In the genomic region with DNA sequence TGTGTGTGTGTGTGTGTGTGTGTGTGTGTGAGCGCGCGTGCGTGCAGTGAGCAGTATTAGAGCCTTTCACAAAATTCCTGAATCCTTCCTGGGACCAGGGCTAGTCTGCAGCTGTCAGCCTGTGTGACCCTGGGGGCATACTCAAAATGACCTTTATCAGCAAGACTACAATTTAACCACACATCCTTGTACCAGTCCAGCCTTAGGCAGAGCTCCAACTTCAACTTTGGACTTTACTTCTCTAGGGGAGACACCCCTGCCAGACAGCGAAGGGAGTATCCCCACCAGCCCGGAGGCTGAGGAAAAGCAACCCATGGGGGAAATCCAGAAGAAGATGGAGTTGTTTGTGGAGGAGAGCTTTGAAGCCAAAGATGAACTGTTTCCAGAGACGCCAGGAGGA, we compare ENCODE assay signal across 20 mouse cellular contexts. TPM values are rescaled to one million over a fixed set of nuclear protein-coding genes. Genes with fewer than 3 reads are reported as not detected.
DNase-seq lines count a peak whose midpoint lies in the region; ATAC-seq and TF ChIP-seq lines count a peak whose summit lies in the region.
"Had no signal": no experiment of that assay in that cellular context is flagged by ENCODE, and none has a peak within 500 bp of the region (broad histone marks: within the 10 kb centered on the region; RNA-seq: fewer than 3 reads in every experiment).

No protein-coding gene starts in this region.

- TF ChIP-seq POLR2A in kidney, adult 2 months (IDR thresholded peaks at IDR 0.05; ENCODE audit: low read depth, low read length) = no peak

- H3K9ac ChIP-seq in midbrain, embryonic 11.5 days (ENCODE audit: low read length) = no peak overlapping the region
- H3K9ac ChIP-seq in midbrain, embryonic 13.5 days (replicated peaks) = no peak overlapping the region
- H3K9ac ChIP-seq: embryonic facial prominence, embryonic 12.5 days; forebrain, embryonic 15.5 days; hindbrain, embryonic 12.5 days had no signal

- ATAC-seq in midbrain, embryonic 11.5 days (ENCODE audit: low FRiP score) = no peak
- ATAC-seq in midbrain, embryonic 13.5 days = no peak
- ATAC-seq: forebrain, embryonic 15.5 days had no signal

- TF ChIP-seq CTCF in kidney, adult 2 months (conservative IDR thresholded peaks at IDR 0.05; ENCODE audit: insufficient read depth, insufficient read length, low read depth, low read length) = no peak

- H3K36me3 ChIP-seq in kidney, adult 2 months (ENCODE audit: control insufficient read depth, insufficient read depth, low read length) = no peaks in the 10 kb centered on the region
- no peaks in the 10 kb centered on the region for H3K36me3 ChIP-seq in midbrain, embryonic 11.5 days (ENCODE audit: control insufficient read depth, insufficient read depth, low read length)
- H3K36me3 ChIP-seq in midbrain, embryonic 13.5 days = peaks cover 7% of the 10 kb centered on the region
- peaks cover 5% of the 10 kb centered on the region for H3K36me3 ChIP-seq in embryonic facial prominence, embryonic 10.5 days (replicated peaks)
- H3K36me3 ChIP-seq: forebrain, embryonic 15.5 days; hindbrain, embryonic 12.5 days had no signal

- no peak overlapping the region for H3K4me2 ChIP-seq in midbrain, embryonic 11.5 days
- no peak overlapping the region for H3K4me2 ChIP-seq in midbrain, embryonic 13.5 days (replicated peaks)
- H3K4me2 ChIP-seq: embryonic facial prominence, embryonic 12.5 days; forebrain, embryonic 15.5 days; hindbrain, embryonic 12.5 days had no signal

- no peaks in the 10 kb centered on the region for H3K27me3 ChIP-seq in kidney, adult 2 months (replicated peaks; ENCODE audit: control insufficient read depth, insufficient read depth, low read length)
- H3K27me3 ChIP-seq in midbrain, embryonic 11.5 days (ENCODE audit: control insufficient read depth, insufficient read depth, low read length) = no peaks in the 10 kb centered on the region
- H3K27me3 ChIP-seq in midbrain, embryonic 13.5 days = no peaks in the 10 kb centered on the region
- 0 out of 2 replicates have a peak, but pooled peaks cover under 1% of the 10 kb centered on the region for H3K27me3 ChIP-seq in embryonic facial prominence, embryonic 10.5 days (replicated peaks; ENCODE audit: low read depth, poor library complexity, severe bottlenecking)
- H3K27me3 ChIP-seq: embryonic facial prominence, embryonic 12.5 days; forebrain, embryonic 15.5 days; hindbrain, embryonic 12.5 days had no signal

- no peaks in the 10 kb centered on the region for H3K4me1 ChIP-seq in kidney, adult 2 months (ENCODE audit: control insufficient read depth, insufficient read depth, low read length)
- H3K4me1 ChIP-seq in midbrain, embryonic 11.5 days (ENCODE audit: control insufficient read depth, insufficient read depth, low read length) = peaks cover 5% of the 10 kb centered on the region
- H3K4me1 ChIP-seq in midbrain, embryonic 13.5 days (replicated peaks) = peaks cover 10% of the 10 kb centered on the region
- peaks cover 17% of the 10 kb centered on the region for H3K4me1 ChIP-seq in embryonic facial prominence, embryonic 10.5 days
- H3K4me1 ChIP-seq: embryonic facial prominence, embryonic 12.5 days; forebrain, embryonic 15.5 days had no signal

- no peak overlapping the region for H3K4me3 ChIP-seq in kidney, adult 2 months (ENCODE audit: insufficient read depth, low read depth, low read length)
- H3K4me3 ChIP-seq in midbrain, embryonic 11.5 days (ENCODE audit: low read depth, low read length) = no peak overlapping the region
- no peak overlapping the region for H3K4me3 ChIP-seq in midbrain, embryonic 13.5 days (replicated peaks)
- H3K4me3 ChIP-seq in embryonic facial prominence, embryonic 10.5 days = no peak overlapping the region
- H3K4me3 ChIP-seq: embryonic facial prominence, embryonic 12.5 days; forebrain, embryonic 15.5 days; hindbrain, embryonic 12.5 days had no signal

- H3K27ac ChIP-seq in kidney, adult 2 months (ENCODE audit: insufficient read depth, low read depth, low read length) = no peak overlapping the region
- no peak overlapping the region for H3K27ac ChIP-seq in midbrain, embryonic 11.5 days (ENCODE audit: low read depth, low read length)
- H3K27ac ChIP-seq in midbrain, embryonic 13.5 days = no peak overlapping the region
- no peak overlapping the region for H3K27ac ChIP-seq in embryonic facial prominence, embryonic 10.5 days (replicated peaks)
- H3K27ac ChIP-seq: embryonic facial prominence, embryonic 12.5 days; forebrain, embryonic 15.5 days; hindbrain, embryonic 12.5 days had no signal

- DNase-seq in kidney, adult 2 months = peak; percentile 80
- DNase-seq in kidney, postnatal 10 days = no peak
- DNase-seq in midbrain, embryonic 11.5 days (ENCODE audit: low spot score, missing footprints) = peak; percentile 12
- peak; percentile 52 to 58 for DNase-seq in kidney, postnatal 25 days
- no peak for DNase-seq in embryonic facial prominence, embryonic 10.5 days (ENCODE audit: low spot score)
- DNase-seq in right cerebral cortex, postnatal 10 days (ENCODE audit: low spot score in 2 of 2) = no peak
- DNase-seq: adrenal gland, adult 2 months; adrenal gland, postnatal 25 days; cerebellum, adult 2 months; cerebellum, postnatal 10 days; gastrocnemius, postnatal 36 days; heart, adult 11 months; heart, postnatal 10 days; heart, postnatal 4 days had no signal

- H3K9me3 ChIP-seq in midbrain, embryonic 11.5 days (ENCODE audit: control insufficient read depth, low read length) = no peaks in the 10 kb centered on the region
- no peaks in the 10 kb centered on the region for H3K9me3 ChIP-seq in midbrain, embryonic 13.5 days
- H3K9me3 ChIP-seq in embryonic facial prominence, embryonic 10.5 days = no peaks in the 10 kb centered on the region
- H3K9me3 ChIP-seq: embryonic facial prominence, embryonic 12.5 days; forebrain, embryonic 15.5 days; hindbrain, embryonic 12.5 days had no signal

- WGBS in kidney, adult 2 months = 61% methylated on average over 7 of the region's 7 CpGs
- WGBS in midbrain, embryonic 11.5 days = 89% methylated on average over 7 of the region's 7 CpGs
- WGBS in midbrain, embryonic 13.5 days = 93% methylated on average over 7 of the region's 7 CpGs
- WGBS in embryonic facial prominence, embryonic 10.5 days = 90% methylated on average over 7 of the region's 7 CpGs

RNA-seq across cellular contexts. Expression of gene Taf1c, which starts 13.6 kb away (rescaled TPM):
- 10.2 and 12.8 TPM in 2 replicates for polyA plus RNA-seq in kidney, adult 2 months (2012; rRNA removed)
- polyA plus RNA-seq in midbrain, embryonic 11.5 days (2014; fragmentation: Nextera tagmentation; extraction: Ambion mirVana) = 11.1 and 13.4 TPM in 2 replicates
- polyA plus RNA-seq in midbrain, embryonic 13.5 days (2015; fragmentation: Nextera tagmentation; extraction: Ambion mirVana) = 14.9 and 15.1 TPM in 2 replicates
- 15.7 and 17.8 TPM in 2 replicates for polyA plus RNA-seq in embryonic facial prominence, embryonic 10.5 days (2016; fragmentation: Nextera tagmentation; extraction: Ambion mirVana)

RNA-seq across cellular contexts. Expression of gene Dnaaf1, which starts 16.4 kb away (rescaled TPM):
- polyA plus RNA-seq in kidney, adult 2 months (2012; rRNA removed) = 0.42 and 0.57 TPM in 2 replicates
- 0.19 TPM in 1 of 2 replicates, not detected in the other for polyA plus RNA-seq in midbrain, embryonic 11.5 days (2014; fragmentation: Nextera tagmentation; extraction: Ambion mirVana)
- 0.12 and 0.15 TPM in 2 replicates for polyA plus RNA-seq in midbrain, embryonic 13.5 days (2015; fragmentation: Nextera tagmentation; extraction: Ambion mirVana)
- 0.11 and 0.15 TPM in 2 replicates for polyA plus RNA-seq in embryonic facial prominence, embryonic 10.5 days (2016; fragmentation: Nextera tagmentation; extraction: Ambion mirVana)
- polyA plus RNA-seq: adrenal gland, adult 2 months; forebrain, embryonic 11.5 days had no signal

RNA-seq across cellular contexts. Expression of gene Hsdl1, which starts 16.5 kb away (rescaled TPM):
- polyA plus RNA-seq in kidney, adult 2 months (2012; rRNA removed) = 20.0 and 23.1 TPM in 2 replicates
- 76.2 and 86.7 TPM in 2 replicates for polyA plus RNA-seq in midbrain, embryonic 11.5 days (2014; fragmentation: Nextera tagmentation; extraction: Ambion mirVana)
- polyA plus RNA-seq in midbrain, embryonic 13.5 days (2015; fragmentation: Nextera tagmentation; extraction: Ambion mirVana) = 153 and 157 TPM in 2 replicates
- polyA plus RNA-seq in embryonic facial prominence, embryonic 10.5 days (2016; fragmentation: Nextera tagmentation; extraction: Ambion mirVana) = 42.0 and 43.5 TPM in 2 replicates

RNA-seq across cellular contexts. Expression of gene Adad2, which starts 21.1 kb away (rescaled TPM):
- polyA plus RNA-seq in kidney, adult 2 months (2012; rRNA removed) = not detected in 2 replicates
- 0.11 and 0.27 TPM in 2 replicates for polyA plus RNA-seq in midbrain, embryonic 11.5 days (2014; fragmentation: Nextera tagmentation; extraction: Ambion mirVana)
- polyA plus RNA-seq in midbrain, embryonic 13.5 days (2015; fragmentation: Nextera tagmentation; extraction: Ambion mirVana) = not detected in 2 replicates
- 0.27 TPM in 1 of 2 replicates, not detected in the other for polyA plus RNA-seq in embryonic facial prominence, embryonic 10.5 days (2016; fragmentation: Nextera tagmentation; extraction: Ambion mirVana)
- polyA plus RNA-seq: adrenal gland, adult 2 months; forebrain, embryonic 11.5 days; forebrain, embryonic 15.5 days; heart, embryonic 14.5 days had no signal

RNA-seq across cellular contexts. Expression of gene Mbtps1, which starts 32.9 kb away (rescaled TPM):
- 58.0 and 67.3 TPM in 2 replicates for polyA plus RNA-seq in kidney, adult 2 months (2012; rRNA removed)
- 83.3 and 84.6 TPM in 2 replicates for polyA plus RNA-seq in midbrain, embryonic 11.5 days (2014; fragmentation: Nextera tagmentation; extraction: Ambion mirVana)
- polyA plus RNA-seq in midbrain, embryonic 13.5 days (2015; fragmentation: Nextera tagmentation; extraction: Ambion mirVana) = 67.7 and 70.4 TPM in 2 replicates
- polyA plus RNA-seq in embryonic facial prominence, embryonic 10.5 days (2016; fragmentation: Nextera tagmentation; extraction: Ambion mirVana) = 120 and 121 TPM in 2 replicates

Comparison
In these comparisons a context has a peak if more than half of its experiments do, and no peak if none do; other contexts are left out.
1. DNase-seq: peak in kidney, adult 2 months (single experiment), midbrain, embryonic 11.5 days (single experiment) and kidney, postnatal 25 days (2 of 2); none in kidney, postnatal 10 days (single experiment), embryonic facial prominence, embryonic 10.5 days (single experiment) and right cerebral cortex, postnatal 10 days (0 of 2).